ENCODE assay signal across 8 mouse cellular contexts in the genomic region with DNA sequence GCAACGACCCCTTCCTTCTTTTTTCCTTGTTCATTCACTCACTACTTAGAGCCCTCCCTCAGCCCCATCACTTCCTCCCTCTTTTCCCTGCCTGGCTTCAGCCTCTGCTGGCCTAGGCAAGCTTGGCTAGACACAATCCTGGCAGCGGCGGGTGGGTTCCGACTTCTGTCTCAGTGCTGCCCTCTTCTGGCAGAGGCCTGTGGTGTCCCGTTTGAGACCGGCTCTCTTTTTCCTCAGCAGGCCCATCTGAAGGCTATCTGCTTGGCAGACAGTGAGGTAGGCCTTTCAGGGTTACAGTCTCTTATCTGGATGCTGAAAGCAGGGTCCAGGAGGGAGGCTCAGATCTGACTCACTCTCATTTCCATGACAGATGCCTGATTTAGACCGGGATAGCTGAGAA. TPM values are rescaled to one million over a fixed set of nuclear protein-coding genes. Genes with fewer than 3 reads are reported as not detected.
DNase-seq lines count a peak whose midpoint lies in the region; ATAC-seq and TF ChIP-seq lines count a peak whose summit lies in the region.

No protein-coding gene starts in this region.

- intact Hi-C loops in heart, postnatal 10 days (cut with DNase I), result no loop called here

- peaks cover 33% of the 10 kb centered on the region for H3K27me3 ChIP-seq in E14TG2a.4 (ENCODE audit: insufficient read depth, low read length)
- no peaks in the 10 kb centered on the region for H3K27me3 ChIP-seq in lung, embryonic 16.5 days (ENCODE audit: control insufficient read depth, insufficient read depth, low read depth, low read length)

- no peak overlapping the region for H3K27ac ChIP-seq in lung, embryonic 16.5 days (ENCODE audit: low read length)

- H3K9me3 ChIP-seq in E14TG2a.4 (ENCODE audit: low read length), result peaks cover 5% of the 10 kb centered on the region; the same call in 1 of the 2 replicates
- no peaks in the 10 kb centered on the region for H3K9me3 ChIP-seq in lung, embryonic 16.5 days (ENCODE audit: control insufficient read depth, low read length)

- ATAC-seq in lung, embryonic 16.5 days (ENCODE audit: low read depth), result peak; percentile 23; the same call in 1 of the 2 replicates

- peak; percentile 76 for TF ChIP-seq CTCF in E14TG2a.4 (conservative IDR thresholded peaks at IDR 0.05; ENCODE audit: low read length)

- H3K4me2 ChIP-seq in lung, embryonic 16.5 days (ENCODE audit: low read depth, low read length), result no peak overlapping the region

- peak; percentile 39 for DNase-seq in c-Kit-negative CD71-positive TER-119-positive erythroid progenitor cells, embryonic 14.5 days (ENCODE audit: low read depth, low spot score)
- peak; percentile 26 for DNase-seq in fibroblast of lung, adult 2 months (ENCODE audit: low read depth)
- peak; percentile 91 to 95 for DNase-seq in heart, postnatal 10 days
- DNase-seq in layer of hippocampus, adult 18-20 months (ENCODE audit: low spot score in 2 of 2), result peak; percentile 78 to 93
- DNase-seq in ovary, adult 18-20 months (ENCODE audit: low spot score), result peak; percentile 79
- DNase-seq in thymus, adult 18-20 months, result peak; percentile 19 to 29

- no peaks in the 10 kb centered on the region for H3K36me3 ChIP-seq in E14TG2a.4 (ENCODE audit: insufficient read depth, low read length)
- no peaks in the 10 kb centered on the region for H3K36me3 ChIP-seq in lung, embryonic 16.5 days (ENCODE audit: control insufficient read depth, insufficient read depth, low read length)

- no peak overlapping the region for H3K4me3 ChIP-seq in E14TG2a.4 (replicated peaks; ENCODE audit: low read length)
- H3K4me3 ChIP-seq in lung, embryonic 16.5 days (ENCODE audit: low read length), result no peak overlapping the region

- no peak overlapping the region for H3K9ac ChIP-seq in lung, embryonic 16.5 days (ENCODE audit: low read length)

- 5% methylated on average over 7 of the region's 7 CpGs for WGBS in lung, embryonic 16.5 days

- H3K4me1 ChIP-seq in E14TG2a.4 (replicated peaks; ENCODE audit: low read depth, low read length), result peaks cover 4% of the 10 kb centered on the region
- peaks cover 5% of the 10 kb centered on the region for H3K4me1 ChIP-seq in lung, embryonic 16.5 days (replicated peaks; ENCODE audit: control insufficient read depth, insufficient read depth, low read length)

RNA-seq across cellular contexts. Expression of gene Lrpap1, which starts 26.2 kb away (rescaled TPM):
- 10 to 100 TPM; 52.6 to 58.3 TPM for total RNA-seq in heart, postnatal 10 days (2021)
- total RNA-seq in layer of hippocampus, adult 18-20 months (2021), result 100 to 1,000 TPM; 142 to 166 TPM
- polyA plus RNA-seq in lung, embryonic 16.5 days (2015; fragmentation: Nextera tagmentation; extraction: Ambion mirVana), result 171 and 172 TPM in 2 replicates

Comparison
In these comparisons a context has a peak if more than half of its experiments do, and no peak if none do; other contexts are left out.
1. DNase-seq: peak in every context shown above with its lines; median percentile 93 in heart, postnatal 10 days; 86 in layer of hippocampus, adult 18-20 months; 79 in ovary, adult 18-20 months; 39 in c-Kit-negative CD71-positive TER-119-positive erythroid progenitor cells, embryonic 14.5 days; 26 in fibroblast of lung, adult 2 months; 24 in thymus, adult 18-20 months.